Mouse (Mus musculus) c-Kit-positive CD71-positive TER-119-positive erythroid progenitor cells, embryonic 14.5 days (primary cell): ENCODE data around the gene Nkain2.

ENCODE experiments used
- DNase-seq: peaks from one replicate; pipeline ENCODE4 v3.0.0-alpha.2; 2013; ENCODE audit warnings: low spot score

The Nkain2 gene

DNA sequence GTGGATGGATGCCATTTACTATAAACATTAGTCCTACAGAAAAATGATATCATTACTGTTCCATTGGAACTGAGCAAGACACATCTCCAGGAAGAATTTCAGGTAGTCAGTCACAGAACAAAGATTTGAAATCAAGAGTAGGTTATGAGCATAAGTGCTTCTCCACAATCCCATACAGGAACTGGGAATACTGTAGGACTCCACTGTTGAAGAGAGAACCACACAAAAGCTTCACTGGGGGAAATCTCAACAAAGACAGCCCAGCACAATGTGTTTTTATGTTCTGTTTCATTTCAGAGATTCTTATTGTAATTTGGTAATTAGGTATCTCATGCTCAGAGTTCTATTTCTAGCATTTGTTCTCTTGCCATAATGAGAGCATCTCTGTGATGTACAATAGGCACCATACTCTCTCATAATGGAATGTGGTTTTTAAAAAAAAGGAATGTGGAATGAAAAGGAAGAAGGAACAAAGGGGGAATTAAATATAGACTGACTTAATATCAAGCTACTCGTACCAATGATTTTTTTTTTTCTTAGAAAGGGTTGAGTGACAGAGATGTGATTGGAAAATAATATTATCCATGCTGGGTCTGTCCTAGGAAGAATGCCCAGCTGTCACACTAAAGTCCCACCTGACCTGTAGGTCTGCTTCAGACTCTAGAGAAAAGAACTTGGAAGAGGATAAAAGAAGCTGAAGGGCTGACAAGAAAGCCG lies 313.5 kb downstream of the Nkain2 start:
- DNase-seq = no peak

DNA sequence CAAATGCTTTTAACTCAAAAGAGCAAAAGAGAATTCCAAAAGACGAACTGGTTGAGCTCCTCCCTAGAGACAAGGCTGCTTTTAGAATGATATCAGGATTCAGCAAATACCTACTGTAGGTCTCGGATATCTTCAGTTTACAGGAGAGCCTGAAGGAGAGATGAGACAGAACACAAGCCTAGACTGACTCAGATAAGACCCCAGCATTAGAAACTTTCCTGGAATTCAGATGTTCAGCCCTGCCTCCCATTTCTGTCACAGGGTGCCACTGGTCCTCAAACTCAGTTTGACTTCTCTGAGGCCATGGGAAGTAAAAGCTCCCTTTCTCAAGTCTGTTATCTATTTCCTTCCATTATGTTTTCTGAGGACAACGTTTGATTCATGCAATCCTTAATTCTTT lies 332.6 kb downstream of the Nkain2 start:
- peak; percentile 21 for DNase-seq

DNA sequence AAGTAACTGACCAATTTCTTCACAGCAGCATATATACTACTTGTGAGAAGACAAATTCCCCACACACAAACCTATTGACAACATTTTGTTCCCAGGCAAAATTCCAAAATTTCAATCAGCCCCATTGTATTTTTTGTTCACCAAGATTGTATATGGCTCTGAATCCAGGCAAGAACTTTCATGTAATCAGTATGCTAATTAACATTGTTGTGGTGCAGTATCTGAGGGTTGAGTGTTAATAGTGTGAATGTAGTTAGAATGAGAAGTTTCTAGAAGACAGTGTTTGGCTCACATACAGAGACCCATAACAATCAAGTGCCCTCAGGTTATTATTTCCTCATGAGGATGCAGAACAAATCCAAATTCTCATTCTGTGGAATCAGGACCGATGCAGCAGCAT lies 354.2 kb downstream of the Nkain2 start:
- DNase-seq = no peak

DNA sequence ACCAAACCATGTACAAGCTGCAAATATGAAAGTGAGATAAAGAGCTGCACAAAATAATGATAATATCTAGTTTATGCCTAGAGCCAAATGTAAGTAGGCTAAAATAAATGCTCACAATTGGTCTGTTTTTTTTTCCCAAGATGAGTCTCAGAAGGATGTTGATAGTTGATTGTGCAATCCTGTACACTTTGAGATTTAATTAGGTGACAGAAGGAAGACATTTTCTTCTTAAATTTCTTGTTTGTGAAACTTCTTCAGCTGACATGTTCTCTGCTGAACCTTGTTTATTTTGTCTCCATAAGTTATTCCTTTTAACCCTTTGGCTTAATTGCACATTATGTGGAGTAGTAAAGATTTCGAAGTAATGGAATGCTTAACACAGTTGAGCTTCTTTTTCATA lies 379.4 kb downstream of the Nkain2 start:
- DNase-seq = no peak

DNA sequence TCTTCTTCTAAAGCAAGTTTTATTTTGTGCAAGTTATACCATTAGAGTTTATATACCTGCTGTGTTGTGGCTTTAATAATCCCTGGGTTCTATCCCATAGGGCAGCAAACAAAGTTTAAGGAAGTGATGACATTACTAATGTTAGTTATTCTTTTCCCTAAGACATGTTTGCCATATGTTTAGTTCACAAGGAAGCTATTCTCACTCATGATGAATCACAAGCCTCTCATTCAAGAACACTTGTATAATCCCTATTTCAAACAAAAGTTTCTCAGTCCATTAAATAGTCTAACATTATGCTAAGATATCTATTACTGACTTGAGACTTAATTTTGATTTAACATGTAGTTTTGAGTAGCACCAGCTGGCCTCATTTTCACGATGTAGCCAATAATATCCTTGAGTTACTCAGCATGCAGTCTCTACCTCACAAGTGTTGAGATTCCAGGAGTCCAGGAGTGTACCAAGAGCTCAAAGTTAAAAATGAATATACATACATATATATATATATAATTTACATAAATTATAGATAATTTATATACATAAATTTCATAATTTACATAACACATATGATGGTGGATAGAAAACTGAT lies 395.6 kb downstream of the Nkain2 start:
- no peak for DNase-seq

DNA sequence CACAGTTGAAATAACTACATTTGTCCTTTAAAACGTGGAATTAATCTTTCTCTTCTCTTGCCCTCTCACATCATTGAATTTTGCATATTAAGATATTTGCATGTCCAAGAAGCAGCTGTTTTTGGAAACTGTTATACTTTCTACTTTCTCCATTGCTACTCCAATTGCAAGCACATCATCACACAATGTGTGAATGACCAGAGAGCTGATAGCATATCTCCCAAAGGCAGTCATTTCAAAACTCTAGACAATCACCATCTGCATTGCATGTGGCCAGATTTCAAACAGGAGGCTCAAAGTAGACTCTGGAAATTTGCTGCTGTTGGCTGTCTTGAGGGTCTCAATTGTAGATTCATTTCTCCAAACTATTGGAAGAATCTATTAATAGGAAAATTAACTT lies 396.7 kb downstream of the Nkain2 start:
- DNase-seq = no peak

DNA sequence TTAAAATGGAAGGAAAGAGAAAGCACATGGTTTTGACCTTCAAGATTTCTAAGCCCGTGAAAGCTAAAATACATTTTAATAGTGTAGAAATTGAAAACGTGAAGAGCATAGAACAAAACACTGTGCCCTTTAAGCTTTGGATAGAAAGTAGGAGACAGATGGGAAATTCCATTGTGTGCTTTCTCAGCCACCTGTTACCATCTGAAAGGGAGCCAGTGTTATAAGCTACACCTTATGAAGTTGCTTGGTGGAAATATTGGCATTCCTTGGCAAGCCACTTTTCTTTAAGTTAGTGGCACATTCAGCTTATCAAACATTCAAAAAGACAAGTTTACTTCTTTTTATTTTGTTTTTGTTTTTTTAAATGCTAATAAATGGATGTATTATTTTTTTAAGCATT lies 427.5 kb downstream of the Nkain2 start:
- DNase-seq = no peak

DNA sequence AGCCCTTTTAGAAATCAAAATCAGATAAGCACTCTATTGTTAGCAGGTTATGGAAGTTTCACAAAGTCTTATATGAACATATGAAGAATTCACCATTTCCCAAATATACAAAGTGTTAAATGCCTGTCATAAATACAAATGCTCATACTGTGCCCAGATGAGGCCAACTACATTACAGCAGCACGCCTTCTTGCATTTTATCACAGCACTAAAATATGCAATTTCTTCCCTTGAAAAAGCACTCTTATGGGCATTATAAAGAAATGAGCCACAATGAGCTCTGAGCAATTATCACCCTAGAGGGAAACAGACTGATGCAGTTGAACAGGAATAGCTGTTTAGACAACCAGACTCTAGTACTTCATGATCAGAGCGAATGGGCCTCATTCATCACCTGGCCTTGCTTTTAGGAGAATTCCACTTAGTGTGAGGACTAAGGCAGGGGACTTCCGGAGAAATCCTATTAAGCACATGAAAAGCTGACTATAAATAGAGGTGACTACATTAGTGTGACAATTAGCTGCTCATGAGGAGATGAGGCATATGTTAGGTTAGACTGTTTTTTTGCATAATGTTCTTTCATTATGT lies 450.2 kb downstream of the Nkain2 start:
- DNase-seq = no peak

DNA sequence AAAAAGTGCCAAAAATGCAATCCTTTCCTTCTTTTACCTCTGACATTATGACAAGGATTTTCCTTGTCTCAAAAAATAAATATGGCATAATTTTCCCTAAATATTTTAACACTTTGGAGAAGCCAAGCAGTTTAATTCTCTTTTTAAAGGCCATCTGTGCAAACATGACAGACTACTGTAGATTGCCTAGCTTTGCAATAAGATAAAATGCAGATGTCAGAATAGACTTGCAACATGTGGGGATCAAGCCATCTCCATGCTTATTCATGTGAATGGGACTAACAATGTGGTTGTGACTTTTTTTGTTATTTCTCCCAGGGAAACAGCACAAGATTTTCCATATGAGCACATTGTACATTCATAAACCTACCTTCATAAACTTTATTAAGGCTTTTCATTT lies 476.0 kb downstream of the Nkain2 start:
- DNase-seq = no peak

DNA sequence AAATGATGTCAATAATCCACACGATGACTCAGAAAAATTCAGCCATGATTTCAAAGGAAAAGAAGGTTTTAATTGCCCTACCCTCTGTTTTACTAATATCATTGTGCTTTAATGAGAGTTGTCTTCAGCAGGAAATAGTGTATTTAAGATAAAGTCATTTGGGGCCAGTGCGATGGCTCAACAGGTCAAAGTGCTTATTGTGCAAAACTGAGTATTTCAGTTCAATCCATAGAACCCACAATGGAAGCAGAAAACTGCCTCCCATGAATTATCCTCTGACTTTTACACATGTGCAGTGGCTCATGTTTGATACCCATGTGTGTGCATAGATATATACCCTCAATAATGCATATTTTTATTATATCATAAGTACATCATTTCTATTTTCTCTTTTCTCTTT lies 478.9 kb downstream of the Nkain2 start:
- DNase-seq = no peak

DNA sequence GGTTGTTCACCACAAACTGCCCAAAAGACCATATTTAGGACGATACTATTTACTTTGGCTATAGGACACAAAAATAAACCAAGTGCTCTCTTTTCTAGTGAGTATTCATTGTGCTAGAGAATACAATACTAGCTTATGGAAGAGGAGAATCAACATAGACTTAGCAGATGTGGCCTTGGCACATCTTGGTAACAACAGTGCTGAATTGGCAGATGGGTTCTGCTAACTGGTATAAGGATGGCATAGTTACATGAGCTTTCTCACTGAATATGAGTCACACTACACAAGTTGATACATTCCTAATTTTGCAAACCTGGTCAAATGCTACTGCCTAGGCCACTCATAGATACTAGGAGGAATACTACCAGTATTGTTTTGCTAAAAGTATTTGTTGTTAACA lies 489.3 kb downstream of the Nkain2 start:
- DNase-seq = no peak

DNA sequence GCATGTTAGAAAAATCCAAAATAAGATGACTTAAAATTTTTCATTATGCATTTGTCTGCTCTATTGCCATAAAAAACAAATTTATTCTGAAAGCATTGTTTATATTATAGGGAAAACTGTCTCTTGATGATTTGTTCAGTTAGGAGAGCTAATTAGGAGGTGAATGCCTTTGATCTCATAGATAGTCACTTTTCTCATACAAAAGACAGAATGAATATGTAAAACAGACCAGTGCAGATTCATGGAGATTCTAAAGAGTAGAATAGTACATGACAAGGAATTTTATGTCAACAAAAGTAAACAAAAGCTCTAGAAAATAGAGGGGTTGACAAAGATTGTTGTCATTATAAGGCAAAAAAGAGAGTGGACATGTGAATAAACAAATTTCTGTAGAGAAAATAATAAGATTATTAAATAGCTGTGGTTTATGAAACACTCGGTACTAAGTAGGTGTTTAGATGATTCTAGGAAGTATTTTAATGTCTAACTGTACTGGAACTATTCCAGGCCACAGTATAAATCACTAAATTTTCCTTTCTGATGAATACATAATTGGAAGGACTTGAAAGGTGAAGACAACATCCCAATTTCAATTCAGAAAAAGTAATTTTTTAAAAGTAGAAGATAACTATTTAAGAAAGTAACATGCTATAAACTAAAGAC lies 496.3 kb downstream of the Nkain2 start:
- no peak for DNase-seq

DNA sequence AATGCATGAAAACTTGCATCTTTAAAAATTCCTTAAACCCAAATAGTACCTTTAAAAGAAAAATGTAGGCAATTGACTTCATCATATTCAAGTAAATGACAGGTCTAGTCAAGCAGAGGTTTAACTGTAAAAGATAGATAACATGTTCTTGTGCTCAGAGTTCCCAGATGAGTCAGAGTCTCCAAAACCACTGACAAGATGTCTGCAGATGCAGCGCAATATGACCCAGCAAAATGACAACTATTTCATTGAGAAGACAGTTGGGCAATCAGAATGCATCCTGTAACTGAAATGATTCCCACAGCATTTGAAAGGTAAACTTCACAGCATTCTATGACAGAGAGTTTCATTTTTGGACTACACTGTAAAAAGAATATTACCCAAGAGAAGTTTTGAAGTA lies 496.9 kb downstream of the Nkain2 start:
- no peak for DNase-seq

DNA sequence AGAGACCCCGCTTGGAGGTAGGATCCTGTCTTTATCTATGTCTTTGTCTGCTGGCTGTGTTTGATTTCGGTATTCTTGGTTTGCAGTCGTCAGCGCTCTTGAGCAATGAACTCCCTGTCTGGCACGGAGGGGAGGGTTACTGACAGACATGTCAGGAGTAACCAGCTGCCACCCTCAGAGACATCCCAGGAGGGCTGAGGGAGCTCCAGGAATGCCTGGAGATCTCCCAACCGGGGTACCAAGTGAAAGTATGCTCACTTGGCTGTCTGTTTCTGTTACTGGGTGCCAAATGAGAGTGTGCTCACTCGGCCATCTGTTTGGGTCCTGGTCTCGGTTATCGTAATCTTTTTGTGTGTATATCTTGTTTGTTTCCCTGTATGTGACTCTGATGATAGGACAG lies 577.5 kb downstream of the Nkain2 start:
- no peak for DNase-seq

DNA sequence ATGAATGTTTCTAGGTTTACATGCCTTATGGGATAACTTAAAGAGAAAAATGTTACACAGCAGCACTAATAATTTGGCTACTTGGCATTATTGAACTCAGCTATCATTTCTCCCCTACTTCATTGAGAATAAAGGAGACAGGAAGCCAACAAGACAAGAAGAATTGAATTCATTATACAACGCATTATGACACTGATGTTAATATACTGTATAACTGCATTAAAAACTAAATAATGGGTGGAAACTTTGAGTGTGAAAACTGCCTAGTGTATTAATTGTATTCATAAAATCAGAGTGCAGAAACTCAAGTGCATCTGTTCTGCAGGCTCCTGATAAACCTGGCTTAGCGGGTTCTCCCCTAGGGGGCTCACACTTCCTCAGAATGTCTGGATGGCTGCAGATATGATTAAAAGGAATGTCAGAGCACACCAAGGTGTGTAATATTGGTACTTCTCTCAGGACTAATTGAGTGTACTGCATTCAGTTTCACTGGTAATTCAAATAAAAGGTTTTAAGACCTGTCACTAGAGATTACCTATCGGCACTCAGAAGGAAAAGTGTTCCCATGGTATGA lies 589.2 kb downstream of the Nkain2 start:
- DNase-seq = no peak

DNA sequence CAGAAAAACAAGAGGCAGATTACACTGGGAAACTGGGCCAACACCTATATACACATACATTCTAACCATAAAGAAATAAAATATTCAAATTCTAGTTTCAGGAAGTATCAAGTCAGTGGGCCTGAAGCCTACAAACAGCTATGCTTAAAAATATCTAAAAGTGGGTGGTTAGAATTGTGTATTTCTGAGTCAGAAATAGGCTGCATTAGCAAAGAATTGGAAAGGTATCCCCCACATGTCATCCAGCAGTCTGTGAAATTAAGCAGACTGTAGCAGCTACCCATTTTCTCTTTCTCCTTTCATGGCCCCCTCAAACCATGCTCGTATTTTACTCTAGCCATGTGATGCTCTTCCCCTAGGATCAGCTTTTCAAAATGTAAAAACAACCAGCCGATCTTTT lies 599.8 kb downstream of the Nkain2 start:
- DNase-seq = no peak

DNA sequence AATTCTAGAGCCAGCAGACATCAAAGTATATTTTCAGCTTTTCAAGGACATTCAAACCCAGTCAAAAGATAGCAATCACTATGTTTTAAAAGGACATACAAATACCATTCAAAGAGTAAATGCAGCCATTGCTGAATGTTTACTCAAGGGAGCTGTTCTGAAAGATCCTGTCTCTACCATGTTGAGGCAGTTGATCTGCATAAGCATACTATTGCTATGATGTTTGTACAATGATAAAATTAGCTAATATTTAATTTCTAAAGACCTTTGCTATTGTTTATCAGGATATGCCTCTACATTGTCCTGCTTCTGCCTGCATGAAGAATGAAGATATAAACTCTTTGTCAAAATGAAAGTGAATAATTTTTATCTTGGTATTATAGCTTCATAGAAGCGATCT lies 606.6 kb downstream of the Nkain2 start:
- no peak for DNase-seq

DNA sequence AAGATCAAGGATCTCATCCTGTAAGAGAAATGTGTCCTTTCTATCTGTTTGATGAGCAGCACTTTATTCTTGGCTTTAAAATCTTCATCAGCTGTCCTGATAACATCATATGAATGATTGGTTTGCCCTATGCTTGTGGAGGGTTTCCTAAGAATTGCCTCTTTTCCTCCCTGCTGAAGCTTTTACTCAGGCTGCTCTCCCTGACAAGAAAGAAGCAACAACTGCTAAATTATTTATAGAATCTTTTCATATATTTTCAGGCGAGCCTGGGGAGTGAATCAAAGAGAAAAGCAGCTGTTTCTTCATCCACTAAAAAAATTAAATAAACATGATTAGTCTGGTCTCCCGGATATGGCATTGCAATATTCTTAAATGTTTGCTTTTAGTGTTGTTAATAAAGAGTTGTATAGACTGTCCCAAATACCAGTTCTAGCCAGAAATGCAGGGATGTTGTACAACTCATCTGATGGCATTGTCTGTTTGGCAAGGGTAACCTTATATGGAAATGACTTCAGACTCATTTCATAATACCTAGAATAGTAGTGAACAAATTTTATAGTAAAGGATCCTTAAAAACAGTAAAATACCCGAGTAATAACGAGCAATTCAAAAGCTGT lies 646.9 kb downstream of the Nkain2 start:
- DNase-seq = no peak

DNA sequence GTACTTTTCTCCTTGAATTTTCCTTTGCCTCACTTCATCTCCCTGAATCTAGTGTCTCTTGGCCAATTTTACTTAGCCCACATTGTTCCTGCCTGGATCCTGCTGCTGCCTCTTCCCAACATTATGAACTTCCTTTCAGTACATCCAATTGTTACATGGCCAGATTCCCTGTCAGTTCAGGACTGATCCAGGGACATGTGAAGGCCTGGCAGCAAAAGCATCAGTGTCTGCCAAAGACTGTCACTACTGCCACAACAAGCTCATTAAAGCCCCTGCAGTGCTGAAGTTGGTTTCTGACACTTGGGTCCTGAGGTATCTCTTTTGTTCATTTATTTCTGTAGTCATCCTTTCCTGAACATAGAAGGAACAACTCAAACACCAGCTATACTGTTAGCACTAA lies 649.1 kb downstream of the Nkain2 start:
- DNase-seq = no peak

DNA sequence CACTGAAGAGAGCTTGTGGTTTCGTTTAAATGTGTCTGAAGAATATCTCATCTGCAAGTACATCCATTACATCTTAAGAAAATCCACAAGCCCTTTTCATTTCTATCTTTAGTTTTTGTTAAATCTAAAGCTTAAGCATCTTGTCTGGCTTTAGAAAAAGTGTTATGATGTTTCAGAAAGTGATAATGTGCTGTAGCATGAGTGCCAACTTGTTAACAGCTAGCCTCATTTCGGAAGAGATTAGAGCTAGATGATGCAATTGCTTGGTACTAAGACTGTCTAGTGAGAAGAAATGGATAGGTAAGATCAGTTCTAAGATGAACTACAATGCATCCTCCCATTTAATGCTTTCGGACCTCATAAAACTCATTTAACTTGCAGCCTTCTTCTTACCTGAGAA lies 707.3 kb downstream of the Nkain2 start:
- no peak for DNase-seq

DNA sequence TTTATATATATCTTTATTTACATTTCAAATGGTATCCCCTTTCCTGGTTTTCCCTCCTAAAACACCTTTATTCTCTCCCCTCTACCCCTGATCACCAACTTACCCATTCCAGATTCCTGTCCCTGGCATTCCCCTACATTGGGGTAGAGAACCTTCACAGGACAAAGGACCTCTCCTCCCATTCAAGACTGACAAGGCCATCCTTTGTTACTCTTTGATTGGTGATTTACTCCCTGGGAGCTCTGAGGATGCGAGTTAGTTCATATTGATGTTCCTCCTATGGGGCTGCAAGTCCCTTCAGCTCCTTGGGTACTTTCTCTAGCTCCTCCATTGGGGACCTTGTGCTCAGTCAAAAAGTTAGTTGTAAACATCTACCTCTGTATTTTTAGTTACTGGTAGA lies 798.9 kb downstream of the Nkain2 start:
- no peak for DNase-seq

DNA sequence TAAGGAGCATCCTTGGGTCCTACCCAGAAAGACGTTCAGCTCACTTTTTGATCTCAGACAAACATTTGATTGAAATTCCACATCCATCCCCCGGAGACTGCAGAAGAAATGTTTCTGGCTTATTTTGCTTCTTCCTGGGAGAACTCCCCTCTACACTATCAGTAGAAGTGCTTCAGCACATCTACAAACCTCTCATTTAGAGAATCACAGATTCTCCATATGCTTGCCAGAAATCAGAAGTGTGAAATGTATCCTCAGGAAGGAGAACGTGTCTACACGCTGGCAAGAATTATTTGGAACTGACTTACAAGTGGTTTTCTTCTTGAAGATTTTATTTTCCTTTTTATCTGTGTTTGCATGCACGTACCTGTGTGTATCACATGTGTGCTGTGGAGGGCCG lies 829.9 kb downstream of the Nkain2 start:
- DNase-seq = no peak

DNA sequence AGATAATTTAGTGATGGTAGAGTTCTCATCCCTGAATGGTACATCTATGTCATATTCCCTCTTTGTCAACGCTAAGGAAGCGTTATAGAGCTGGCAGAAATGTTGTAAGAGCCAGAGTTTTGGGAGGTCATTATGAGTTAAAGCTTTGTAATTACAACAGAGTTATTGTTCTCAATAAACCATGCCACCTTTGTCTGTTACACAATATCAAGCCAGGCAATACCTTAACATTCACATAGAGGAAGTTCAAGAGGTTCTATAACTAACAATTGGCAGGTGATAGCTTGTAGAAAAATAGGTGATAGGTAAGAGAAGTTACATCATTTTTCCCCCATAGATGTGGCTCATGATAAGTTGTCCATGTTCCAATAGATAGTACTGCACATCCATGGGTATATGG lies 832.0 kb downstream of the Nkain2 start:
- DNase-seq = no peak
